Mouse (Mus musculus) skeletal muscle tissue, adult 2 months (tissue): ENCODE measurements around the gene Trmt2b.
"Not testable (repeated sequence)": the region's sequence is repeated elsewhere in the genome, so short reads cannot be mapped to it uniquely, and the experiment has no call there.

Experiments
- DNase-seq: peaks from one replicate; pipeline ENCODE4 v3.0.0-alpha.2; 2012; ENCODE audit warnings: low read depth, low spot score

Gene Trmt2b

DNA sequence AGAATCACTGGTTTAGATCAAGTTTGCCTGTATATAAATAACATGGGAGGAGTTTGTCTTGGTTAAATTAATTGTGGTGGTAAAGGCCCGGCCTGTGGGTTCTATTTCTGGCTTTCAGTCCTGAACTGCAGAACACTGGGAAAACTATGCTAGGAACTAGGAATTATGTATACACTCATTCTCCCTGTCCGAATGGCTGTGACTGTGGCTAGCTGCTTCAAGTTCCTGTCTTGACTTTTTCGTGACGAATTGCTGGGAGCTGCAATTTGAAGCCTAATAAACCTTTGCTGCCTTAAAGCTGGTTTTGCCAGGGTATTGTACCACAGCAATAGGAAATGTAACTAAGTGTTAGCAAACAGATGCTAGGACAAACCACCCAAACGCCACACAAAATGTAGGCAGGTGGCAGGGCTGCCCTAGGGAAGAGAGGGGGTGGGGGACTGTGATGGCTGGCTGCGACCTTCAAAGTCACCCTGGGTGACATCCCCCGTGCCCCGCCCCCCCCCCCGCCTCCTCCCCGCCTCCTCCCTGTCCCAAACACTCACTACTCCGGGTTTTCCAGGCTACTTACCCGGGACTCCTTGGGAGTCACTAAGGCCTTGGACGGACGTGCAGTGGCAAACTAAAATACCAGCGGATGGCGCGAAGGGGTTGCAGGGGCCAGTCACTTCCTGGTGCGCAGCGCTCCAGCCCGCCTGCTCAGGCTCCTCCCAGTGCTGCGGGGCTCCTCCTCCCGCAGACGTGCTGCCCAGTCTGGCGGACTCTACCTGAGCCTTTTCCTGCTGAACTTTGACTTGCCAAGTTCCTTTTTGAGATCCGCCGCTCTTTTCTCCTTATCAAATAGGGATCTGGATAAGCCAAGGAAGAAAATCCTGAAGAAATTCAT is at the start of gene Trmt2b:
Trmt2b (minus strand) TSS at position 710 of the 886 bp plus-strand sequence.
- DNase-seq: peak; percentile 42

DNA sequence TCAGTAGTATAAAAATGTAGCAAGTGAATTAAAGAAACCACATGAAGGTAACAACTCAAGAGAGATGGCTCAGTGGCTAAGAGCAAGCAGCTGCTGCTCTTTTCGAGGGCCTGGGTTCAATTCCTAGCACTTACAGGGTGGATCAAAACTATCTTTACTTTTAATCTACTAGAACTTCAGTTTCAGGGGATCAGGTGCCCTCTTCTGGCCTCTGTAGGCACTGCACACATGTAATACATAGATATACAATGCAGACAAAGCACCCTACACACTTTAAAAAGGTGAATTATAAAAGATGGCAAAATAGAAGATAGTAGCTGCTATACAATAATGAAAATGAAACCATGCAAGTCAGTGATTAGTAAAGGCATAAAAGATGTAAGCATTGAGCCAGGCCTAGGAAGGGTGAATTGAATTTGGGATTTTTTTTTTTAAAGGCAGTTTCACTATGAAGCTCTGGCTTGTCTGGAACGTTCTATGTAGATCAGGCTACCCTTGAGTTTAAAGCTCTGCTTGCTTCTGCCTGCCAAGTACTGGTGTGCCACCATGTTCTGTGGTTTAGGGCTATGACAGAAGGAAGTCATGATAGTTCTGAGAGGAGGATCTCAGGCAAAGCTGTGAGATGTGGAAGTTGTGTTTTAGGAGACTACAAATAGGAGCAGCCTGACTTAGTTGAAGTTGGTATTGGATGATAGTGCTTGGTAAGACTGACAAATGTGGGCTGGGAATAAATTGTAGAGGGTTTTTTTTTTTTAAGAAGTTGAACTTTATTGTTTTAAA is 42.6 kb upstream of the Trmt2b start:
- DNase-seq: no peak

DNA sequence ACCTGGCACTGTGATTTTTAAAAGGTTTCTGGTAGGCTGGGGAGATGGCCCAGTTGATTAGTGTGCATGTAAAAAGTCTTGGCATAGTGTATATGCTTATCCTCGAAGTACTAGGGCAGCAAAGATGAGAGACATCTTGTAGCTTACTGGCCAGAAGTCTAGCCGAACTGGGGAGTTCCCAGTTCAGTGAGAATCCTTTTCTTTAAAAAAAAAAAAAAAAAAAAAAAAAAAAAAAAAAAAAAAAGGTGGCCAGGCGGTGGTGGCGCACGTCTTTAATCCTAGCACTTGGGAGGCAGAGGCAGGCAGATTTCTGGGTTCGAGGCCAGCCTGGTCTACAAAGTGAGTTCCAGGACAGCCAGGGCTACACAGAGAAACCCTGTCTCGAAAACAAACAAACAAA is 34.4 kb upstream of the Trmt2b start:
- DNase-seq: not testable (repeated sequence)

DNA sequence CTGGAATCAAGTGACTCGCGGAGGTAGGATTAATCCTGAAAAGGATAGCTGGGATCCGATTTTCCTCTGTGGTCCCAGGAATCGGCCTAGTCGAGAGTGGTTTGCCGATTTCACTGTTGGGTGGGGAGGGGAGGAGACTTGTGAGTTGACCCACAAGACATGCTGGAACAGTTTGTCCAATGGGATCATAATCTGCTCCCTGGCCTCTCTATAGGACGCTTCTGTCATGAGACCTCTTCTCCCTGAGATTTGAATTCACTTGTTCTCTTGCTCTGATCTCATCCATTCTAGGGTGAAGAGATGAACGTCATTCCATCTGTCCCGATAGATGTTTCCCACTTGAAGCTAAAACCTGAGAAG is 31.5 kb upstream of the Trmt2b start:
- no peak for DNase-seq

DNA sequence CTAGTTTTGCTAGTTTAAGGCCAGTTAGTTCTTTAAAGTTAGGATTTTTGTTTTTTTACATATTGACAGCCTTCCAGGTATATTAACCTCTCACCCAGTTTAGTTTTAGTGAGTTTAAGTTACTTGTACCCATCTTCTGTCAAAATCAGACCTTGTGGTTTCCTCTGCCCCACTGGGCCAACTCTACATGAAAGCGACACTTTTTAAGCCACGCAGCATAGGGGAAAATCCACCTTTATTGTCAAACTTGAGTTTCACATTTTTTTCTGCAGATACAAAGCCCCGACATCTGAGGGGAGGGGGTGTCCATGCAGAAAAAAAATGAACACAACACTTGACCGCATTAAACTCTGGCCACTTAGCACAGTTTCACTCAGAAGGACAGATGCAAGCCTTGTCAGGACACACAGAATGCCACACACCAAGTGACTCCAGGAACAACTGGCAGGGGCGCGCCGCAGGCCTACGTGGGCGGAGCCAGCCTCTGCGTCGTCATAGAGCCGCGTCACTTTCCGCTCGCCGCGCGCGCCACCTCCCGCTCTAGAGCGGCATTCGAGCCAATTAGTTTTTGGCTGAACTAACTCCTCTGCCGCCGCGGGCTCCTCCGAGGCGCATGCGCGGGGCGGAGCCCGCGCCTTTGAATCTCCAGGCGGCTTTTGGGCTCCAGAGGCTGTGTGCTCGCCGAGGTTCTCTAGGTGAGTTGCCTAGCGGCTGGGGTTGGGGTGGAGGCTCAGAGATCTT is 30.9 kb upstream of the Trmt2b start, which contains the start of gene Cenpi:
Cenpi (plus strand) TSS at position 551 of the 741 bp plus-strand sequence.
- DNase-seq: peak; percentile 86

DNA sequence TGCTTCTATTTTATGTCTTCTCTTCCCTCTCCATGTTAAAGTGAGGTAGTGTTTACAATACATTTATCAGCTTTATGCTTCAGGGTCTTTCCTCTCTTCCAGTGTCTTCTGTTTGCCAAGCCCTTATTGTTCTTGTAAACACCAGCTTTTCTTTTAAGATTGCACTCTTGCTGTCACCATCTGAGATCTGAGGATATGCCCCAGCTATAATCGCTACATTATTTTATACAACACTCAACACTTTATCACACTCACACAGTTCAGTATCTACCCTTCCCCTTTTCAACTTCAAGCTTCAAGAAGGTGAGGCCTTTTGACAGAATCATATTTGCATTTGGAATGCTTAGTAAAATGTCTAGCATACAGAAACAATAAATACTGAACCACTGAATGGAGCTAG is 26.5 kb upstream of the Trmt2b start:
- no peak for DNase-seq

DNA sequence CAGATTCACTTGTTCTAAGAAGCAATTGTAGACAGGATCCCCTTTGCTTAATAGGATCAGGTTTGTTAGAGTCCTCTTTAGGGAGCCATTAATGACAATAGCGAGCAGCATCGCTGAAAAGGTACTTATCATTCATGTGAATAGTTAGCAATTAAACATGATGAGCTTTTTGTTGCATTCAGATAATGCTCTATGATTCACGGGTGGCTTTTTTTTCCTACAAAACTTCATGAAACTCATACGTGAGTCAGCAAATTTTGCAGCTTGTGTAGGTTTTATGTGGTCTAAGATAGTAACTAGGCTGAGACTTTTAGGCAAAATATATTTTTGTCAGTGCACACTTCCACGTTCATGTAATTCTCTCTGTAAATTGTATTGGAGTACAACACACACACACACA is 23.4 kb upstream of the Trmt2b start:
- DNase-seq: no peak

DNA sequence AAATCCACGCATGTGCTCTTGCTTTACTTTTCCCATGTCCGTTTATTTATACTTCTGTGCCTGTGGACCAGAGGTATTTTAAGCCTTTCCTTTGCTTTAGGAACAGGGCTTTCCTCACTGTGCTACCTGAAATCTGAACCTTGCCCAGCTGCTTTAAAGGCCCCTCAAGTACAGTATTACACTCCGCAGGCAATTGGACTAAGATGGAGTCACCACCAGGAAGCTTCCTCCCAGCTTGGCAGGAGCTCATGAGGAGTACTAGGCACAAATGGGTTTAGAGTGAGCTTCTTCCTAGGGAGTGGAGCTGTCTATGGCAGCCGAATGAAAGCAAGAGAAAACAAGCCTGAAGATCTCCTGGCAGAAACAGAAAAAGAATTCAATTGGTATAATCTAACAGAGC is 20.4 kb upstream of the Trmt2b start:
- DNase-seq: no peak

DNA sequence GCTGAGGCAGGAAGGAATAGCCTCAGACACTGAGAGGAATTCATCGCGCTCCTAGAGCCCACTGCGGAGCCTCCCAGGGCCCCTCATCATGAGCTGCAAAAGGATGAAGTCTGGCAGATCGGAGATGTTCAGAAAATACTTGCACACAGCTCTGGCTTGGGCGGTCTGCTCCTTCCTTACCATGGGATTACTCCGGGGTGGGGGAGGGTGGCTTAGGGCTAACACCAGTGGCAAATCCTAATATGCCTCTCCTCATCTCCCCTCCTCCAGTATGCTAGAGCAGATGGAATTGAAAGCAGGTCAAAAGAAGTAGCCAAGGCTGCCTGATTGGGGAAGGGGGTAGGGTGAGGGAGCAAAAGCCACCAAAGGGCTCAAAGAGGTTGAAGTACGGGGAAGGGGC is 20.0 kb upstream of the Trmt2b start:
- DNase-seq: no peak

DNA sequence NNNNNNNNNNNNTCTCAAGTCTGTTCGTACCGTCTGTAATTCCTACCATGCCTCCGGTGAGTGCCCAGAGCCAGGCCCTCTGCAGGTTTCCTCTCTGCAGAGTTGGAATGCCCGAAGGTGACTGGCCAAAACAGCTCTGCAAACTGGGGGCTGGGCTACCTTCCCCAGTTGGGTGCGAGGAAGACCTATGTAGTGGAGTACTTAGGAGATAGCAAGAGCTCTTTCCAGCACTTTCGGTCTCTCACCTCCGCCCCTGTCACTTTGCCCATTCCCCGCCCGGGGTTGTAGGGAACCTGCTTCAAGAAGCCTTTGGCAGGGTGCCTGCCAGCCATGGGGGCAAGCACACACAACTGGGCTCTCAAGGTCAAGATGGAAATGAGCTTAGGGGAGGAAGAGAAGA is 19.5 kb upstream of the Trmt2b start:
- no peak for DNase-seq

DNA sequence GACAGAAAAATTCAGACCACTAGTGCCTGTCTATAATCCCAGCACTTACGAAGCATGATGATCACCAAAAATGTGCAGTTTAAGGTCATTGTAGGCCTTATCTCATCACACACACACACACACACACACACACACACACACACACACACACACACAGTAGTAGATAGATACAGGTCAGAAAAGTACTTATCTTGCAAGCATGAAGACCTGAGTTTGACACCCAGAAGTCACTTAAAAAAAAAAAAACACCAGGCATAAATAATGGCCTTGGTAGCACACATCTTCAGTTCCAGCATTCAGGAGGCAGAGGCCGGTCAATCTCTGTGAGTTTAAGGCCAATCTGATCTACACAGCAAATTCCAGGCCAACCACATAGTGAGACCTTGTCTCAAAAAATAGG is 10.5 kb upstream of the Trmt2b start:
- no peak for DNase-seq

DNA sequence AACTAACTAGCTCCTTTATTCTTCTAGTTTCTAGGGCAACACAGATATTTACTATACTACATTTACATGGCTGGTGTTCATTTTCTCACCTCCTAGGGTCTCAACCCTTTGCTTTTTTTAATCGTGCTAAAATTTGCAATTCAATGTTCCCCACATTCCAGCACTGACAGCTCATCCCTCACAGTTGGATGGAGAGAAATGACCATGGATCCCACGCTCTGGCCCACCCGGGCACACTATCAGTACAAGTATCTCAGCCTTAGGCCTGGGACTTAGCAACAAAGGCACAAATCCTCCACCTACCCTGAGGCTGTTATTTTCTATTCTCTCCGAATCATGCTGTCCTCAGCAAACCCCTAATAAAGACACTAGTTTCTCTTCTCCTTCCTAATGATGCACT is 9.0 kb upstream of the Trmt2b start:
- DNase-seq: no peak

DNA sequence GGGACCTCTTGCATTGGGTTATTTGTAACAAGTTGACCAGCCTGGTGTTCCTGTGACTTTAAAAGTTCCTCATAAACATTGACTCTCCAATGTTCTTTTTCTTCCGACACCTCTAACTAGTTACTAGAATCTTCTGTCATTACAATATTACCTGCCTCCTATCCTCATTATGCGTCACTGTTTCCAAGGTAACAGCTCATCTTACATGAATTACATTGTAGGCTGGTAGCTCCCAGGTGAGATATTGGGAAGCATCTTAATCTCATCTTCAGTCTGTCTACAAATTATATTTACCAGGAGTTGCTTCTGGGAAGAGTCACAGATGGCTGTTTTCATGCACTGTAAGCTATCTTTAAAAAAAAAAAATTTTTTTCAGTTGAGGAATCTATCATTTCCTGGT is 8.3 kb upstream of the Trmt2b start:
- DNase-seq: no peak

DNA sequence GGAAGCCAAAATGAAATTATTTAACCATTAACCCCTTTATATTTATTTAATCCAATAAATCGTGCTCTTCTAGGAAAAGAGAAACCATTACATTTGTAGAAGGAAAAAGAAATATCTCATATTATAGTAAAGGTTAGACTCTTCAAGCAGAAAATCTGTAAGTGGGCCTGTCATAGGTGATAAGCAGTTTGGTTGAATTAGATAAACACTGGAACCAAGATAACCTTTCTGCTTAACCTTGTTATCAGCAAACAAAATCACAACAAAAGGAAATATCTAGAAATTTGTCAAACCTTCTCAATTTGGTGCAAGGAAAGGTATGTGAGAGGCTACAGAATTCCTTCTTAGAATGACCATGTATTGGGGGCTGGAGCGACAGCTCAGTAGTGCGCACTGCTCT is 3.7 kb upstream of the Trmt2b start:
- no peak for DNase-seq

DNA sequence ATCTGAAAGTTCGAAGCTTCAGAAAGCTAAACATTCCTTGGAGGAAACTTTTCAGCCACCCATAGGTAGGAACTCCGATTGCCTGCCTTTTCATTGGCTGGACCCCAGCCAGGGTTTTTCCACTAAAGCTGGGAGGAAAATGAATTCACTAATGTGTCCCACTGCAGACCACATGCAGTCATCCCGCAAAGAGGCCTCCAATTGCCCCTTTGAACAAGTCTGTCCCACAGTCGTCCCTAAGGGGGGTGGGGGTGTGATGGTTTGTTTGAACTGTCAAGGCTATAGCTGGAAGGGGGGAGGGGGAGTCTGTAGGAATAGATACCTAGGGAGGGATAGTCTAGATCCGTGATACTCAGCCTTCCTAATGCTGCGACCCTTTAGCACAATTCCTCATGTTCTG is 1.1 kb downstream of the Trmt2b start:
- DNase-seq: no peak

DNA sequence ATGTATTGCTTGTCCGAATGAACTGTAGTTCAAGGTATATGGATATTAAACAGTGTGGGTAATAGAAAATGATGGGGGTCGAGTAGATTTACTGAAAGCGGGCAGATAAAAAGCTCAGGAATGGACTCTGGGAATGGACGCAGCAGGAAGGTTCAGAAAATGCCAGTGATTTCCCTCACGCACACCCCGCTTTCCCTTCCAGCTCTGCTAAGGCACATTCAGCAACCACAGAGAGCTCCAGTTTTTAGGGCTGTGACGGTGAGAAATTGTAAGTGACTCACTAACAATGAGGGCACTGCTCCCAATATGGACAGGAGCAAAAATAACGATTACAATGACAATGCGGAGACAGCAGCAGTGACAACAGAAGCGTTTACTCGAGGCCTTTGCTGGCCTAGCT is 14.7 kb downstream of the Trmt2b start:
- DNase-seq: no peak

DNA sequence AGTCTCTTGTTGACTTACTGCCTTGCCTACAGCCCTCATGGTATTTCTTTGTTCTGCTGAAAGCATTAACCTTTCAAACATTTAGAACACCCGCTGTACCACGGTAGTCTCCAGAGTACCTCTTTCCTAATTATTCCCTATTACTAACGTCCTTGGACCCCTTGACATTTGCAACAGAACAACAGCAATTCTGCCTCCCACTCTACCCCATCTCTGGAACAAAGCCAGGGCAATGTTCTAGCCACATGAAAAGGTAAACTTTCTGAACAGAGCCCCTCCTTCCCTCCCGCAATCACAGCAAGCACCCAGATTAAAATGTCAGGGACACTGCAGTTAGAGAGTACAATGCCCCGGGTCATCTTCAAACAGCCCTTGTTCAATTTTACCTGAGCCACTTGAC is 15.6 kb downstream of the Trmt2b start:
- DNase-seq: no peak

DNA sequence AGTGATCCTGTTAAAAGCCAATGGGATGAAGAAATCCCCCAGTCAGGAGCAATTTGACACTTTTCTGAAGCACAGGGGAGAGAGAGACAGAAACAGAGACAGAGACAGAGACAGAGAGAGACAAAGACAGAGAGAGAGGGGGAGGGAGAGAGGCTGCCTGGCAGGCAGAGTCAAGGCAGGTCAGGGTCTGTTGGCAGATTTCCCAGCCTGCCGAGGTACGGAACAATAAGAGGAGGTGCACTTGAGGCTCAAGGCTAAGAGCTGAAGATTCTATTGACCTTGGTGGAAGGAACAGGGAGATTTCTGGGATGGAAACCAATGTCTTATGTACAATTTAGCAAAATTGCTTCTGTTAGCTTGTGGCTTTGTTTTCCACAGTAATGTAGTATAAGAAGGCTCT is 28.6 kb downstream of the Trmt2b start:
- no peak for DNase-seq

DNA sequence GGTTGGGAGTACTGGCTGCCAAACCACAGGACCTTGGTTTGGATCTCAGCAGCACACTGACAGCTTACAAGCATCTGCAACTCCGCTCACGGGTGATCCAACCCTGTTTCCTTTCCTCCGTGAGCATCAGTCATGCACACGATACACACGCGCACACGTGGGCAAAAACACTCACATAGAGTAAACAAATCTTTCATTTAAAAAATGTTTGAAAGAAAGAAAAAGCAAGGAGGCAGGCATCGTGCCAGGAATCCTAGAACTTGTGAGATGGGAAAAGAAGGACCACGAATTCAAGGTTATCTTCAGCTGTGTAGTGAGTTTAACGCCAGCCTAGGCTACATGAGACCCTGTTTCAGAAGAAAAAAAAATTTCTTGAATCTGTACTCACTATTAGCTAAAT is 30.8 kb downstream of the Trmt2b start:
- no peak for DNase-seq

DNA sequence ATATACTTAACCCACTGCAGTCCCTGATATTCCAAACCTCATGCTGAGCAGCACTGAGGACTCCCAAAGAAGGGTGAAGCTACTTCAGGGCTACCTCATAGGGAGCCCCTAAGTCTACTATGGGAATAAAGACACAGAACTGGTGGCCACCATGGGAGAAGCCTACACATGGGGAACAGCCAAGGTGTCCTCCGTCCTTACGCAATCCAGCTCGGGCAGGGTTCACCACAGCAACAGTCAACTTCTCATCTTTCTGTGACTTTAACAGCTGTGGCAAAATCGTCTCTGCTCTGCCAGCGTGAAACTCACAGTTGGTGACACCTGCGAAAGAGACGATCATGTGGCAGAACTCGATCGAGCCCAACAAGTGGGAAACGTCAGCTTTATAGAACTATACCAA is 38.5 kb downstream of the Trmt2b start:
- DNase-seq: peak; percentile 16

DNA sequence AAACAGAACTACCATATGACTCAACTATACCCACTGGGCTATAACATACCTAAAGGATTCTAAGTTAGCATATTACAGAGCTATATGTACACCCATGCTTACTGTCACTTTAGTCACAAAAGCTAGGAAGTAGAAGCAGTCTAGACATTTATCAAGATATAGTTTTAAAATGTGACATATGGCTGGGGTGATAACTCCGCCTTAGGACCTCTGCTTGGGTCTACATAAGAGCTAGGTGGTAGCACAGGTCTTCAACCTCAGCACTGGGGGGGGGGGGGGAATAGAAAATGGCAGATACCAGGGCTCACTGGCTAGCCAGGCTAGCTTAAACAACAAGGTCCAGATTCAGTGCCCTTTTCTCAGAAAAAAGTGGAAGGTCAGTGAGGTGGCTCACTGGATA is 43.7 kb downstream of the Trmt2b start:
- DNase-seq: no peak

DNA sequence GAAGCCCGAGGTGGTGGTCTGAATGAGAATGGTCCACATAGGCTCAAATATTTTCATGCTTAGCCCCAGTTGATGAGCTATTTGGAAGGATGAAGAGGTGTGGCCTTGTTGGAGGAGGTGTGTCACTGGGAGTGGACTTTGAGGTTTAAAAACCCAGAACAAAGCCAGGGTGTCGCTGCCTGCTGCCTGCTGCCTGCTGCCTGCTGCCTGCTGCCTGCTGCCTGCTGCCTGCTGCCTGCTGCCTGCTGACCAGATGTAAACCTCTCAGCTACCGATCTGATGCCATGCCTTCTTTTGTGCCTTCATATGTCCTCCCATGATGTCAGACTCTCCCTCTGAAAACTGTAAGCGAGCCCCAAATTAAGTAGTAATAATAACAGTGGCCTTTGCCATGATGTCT is 54.9 kb downstream of the Trmt2b start, which contains the start of gene Nox1:
Nox1 (minus strand) TSS at position 101 of the 400 bp plus-strand sequence.
- DNase-seq: no peak
